Mouse (Mus musculus) gastrocnemius, postnatal 10 days (tissue): Measurements from ENCODE around the gene Gm14819. TPM values are rescaled to one million over a fixed set of nuclear protein-coding genes. Genes with fewer than 3 reads are reported as not detected.
"Not testable (repeated sequence)": the region's sequence is repeated elsewhere in the genome, so short reads cannot be mapped to it uniquely, and the experiment has no call there.

Source experiments
- DNase-seq: peaks from one replicate; pipeline ENCODE4 v3.0.0; 2021; ENCODE audit warnings: mixed read lengths
- long read RNA-seq, 2 experiments: library from polyadenylated mRNA; stranded (forward); transcript quantifications; one replicate each; pipeline ENCODE4 v2.0.0; 2021
- total RNA-seq, 2 experiments: library from RNA; stranded (reverse); gene quantifications; 2 replicates each; pipeline ENCODE4 v1.2.3; 2021

Gm14819 gene
- total RNA-seq, result not detected
- long read RNA-seq, experiment 1, result 0 reads
- long read RNA-seq, experiment 2, result 0 reads

DNA sequence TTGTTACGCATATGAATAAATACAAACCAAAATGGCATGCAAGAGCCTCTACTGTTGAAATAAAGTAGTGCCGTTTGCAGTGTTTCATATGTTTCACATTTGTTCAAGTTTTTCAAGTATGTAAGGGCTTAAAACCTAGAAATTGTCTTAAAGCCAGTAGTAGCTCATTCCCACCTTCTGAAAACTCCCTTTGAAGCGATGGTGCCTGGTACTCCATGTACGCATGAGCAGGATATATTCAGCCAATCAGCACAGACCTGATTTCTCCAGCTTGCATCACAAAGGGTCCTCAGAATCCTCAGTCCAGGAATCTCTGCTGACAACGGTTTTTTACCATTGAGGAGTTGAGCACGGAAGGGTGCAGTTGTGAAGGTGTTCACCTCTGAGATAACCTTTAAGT is at the start of gene Gm14819:
TSS of gene Gm14819 (plus strand) at position 301 of the 400 bp plus-strand sequence.
- not testable (repeated sequence) for DNase-seq
